Mouse (Mus musculus) left cerebral cortex, postnatal 36 days (tissue): ENCODE results near the gene Gm5724. TPM values are rescaled to one million over a fixed set of nuclear protein-coding genes. Genes with fewer than 3 reads are reported as not detected.

ENCODE experiments used
- DNase-seq, 2 experiments: peaks; one replicate each; pipeline ENCODE4 v3.0.0; 2021 to 2022; ENCODE audit warnings: low spot score in 2 of 2, mixed read lengths in 1 of 2
- intact Hi-C: fragments of 180-260 bp; cut with DNase I; formaldehyde crosslinking; loops from one replicate; pipeline ENCODE4 v1.15.1; 2025
- total RNA-seq, 2 experiments: library from RNA; stranded (reverse); gene quantifications; 2 replicates each; pipeline ENCODE4 v1.2.3; 2021

The Gm5724 gene
- total RNA-seq, result not detected

- intact Hi-C loops, result no loop called here
- no peak for DNase-seq
Measured at GRCm38 (mm10) chr6:141773710-141774109, at the start of gene Gm5724. Gm5724 (minus strand) TSS chr6:141773810.

GRCm38 (mm10) chr6:141797837-141798236 is 24.2 kb upstream of the Gm5724 start:
- peak; percentile 5 to 6 for DNase-seq
- intact Hi-C loops, result no loop called here

- no peak for DNase-seq
- intact Hi-C loops, result no loop called here
Measured at GRCm38 (mm10) chr6:141774476-141774875, 866 bp upstream of the Gm5724 start.

- intact Hi-C loops, result no loop called here
- no peak for DNase-seq
Measured at GRCm38 (mm10) chr6:141691246-141691645, 82.4 kb downstream of the Gm5724 start.

- no peak for DNase-seq
- intact Hi-C loops, result no loop called here
Measured at GRCm38 (mm10) chr6:141687008-141687407, 86.6 kb downstream of the Gm5724 start.

Other genes with a start within 250 kb of the Gm5724 start
- 10 to 100 TPM; 54.6 to 61.0 TPM for gene Slco1c1, start 249.4 kb downstream of the Gm5724 start, total RNA-seq
- under 1 TPM in 1 of 2 experiments, not detected in 1; 0.50 TPM for gene Slco1b2, start 144.3 kb downstream of the Gm5724 start, total RNA-seq
- gene Slco1a4, start 82.4 kb upstream of the Gm5724 start, total RNA-seq, result 10 to 100 TPM; 50.2 to 51.1 TPM
- not detected for gene Slco1a1, start 173.2 kb upstream of the Gm5724 start, total RNA-seq
- gene Gm6614, start 237.6 kb upstream of the Gm5724 start, total RNA-seq, result not detected